Mouse (Mus musculus) cerebellum, adult 9-11 months (tissue): ENCODE measurements around the gene Dnal4.
A peak's percentile ranks its signal among the peaks of the same experiment; 100 is the strongest.

Experiments
- DNase-seq: peaks from one replicate; pipeline ENCODE4 v3.0.0; 2022

Gene Dnal4

DNA sequence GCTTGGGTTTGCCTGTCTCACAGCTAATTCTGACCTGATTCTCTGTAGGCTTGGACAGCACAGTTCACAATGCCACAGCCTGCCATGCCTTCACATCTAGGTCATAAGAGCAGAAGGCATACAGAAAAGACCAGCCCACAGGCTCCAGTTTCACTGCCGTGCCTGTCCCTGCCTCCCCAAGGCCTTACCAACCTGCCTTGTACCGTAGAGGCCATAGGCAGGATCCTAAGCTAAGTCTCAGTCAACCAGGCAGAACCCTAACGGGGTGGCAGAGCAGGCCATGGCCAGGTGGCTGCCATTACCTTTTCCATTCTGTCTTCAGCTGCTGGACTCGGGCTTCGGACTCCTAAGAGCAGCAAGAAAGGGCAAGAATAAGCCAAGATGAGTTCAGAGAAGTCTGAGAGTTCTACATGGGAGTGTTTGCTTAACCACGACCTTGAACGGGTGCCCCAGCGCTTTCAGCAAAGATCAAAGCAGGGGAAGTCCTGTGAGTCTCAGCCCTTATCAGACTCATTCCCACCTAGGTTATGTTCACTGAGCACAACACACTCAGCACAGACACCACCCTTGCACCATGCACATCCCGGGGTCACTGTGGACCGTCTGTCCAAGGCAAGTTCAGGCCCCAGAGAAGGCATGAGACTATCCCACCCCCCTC, 48.8 kb downstream of the Dnal4 start:
- no peak for DNase-seq

DNA sequence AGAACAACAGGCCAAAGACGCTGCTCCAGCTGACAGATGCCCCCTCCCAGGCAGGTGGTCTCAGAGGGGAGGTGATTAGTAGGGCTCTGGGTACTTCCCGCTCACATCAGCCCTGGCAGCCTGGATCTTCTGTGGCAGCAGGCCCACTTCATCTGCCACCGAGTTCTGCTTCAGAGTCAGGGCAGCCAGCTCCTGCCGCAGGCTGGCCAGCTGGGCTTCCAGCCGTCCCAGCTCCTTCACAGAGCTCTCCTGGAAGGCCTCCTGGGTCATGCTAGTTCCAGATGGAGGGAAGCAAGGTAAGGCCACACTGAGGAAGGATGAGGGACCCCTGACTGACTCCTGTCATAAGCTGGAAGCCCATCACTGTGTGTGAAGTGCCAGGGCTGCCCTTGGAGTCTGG, 49.3 kb downstream of the Dnal4 start:
- peak; percentile 61 for DNase-seq

DNA sequence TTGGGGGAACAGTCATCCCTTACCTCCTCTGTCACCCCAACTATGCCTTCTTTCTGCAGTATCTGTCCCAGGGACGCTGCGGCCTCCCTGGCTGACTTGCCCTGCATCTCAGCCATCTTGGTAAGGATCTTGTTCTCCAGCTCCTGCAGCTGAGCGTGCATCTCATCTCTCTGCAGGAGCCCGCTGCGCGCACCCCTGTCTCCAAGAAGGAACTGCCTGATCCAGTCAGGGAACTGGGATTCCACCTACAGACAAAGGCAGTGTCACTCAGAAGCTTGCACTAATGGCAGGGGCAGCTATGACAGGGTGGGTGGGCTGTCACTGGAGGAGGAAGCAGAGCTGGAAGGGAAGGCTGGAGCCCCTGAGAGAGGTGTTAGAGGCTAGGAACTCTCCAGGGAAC, 49.8 kb downstream of the Dnal4 start:
- no peak for DNase-seq

DNA sequence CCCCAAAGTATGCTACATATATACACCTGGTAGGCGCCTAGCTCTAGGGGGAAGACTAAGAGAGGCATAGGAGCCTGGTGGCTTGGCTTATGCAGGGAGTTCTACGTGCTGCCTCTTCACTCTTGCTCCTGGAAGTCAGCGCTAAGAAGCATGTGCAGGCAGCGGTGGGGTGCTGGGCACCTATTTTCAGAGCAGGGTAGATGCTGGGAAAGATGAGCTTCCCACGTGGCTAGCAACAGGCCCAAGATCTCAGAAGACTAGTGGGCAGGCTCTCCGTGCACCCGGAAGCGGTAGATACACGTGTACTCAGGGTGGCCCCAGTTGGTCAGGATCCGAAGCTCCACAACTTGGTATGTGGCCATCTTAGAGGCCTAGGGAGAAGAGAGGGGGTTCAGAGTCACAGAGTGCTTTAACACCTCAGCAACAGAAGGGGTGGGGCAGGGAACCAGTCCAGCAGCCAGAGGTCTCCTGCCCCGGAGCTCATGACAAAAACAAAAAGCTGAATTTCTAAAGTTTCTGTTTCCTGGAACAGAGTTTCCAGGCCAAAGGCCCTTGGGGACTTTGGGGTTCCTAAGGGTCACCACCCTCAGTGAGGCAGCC, 52.4 kb downstream of the Dnal4 start:
- DNase-seq = no peak

DNA sequence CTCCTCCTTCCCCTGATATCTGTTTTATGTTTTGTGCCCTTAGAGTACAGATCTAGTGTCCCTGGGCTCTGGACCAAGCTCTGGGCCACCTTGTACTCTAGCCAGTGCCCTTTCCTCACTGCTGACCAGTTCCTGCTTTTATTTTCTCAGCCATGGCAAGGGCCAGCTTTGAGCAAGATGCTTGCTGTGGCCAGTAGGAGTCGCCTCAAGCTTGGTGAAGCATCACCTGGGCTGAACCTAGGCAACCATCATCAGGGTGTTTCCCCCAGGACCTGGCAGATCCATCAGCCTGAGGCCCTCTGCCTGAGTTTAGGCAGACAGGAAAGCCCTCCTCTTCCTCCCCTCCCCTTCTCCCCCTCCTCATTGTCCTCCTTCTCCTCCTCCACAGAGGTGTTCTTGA, 54.2 kb downstream of the Dnal4 start:
- no peak for DNase-seq

DNA sequence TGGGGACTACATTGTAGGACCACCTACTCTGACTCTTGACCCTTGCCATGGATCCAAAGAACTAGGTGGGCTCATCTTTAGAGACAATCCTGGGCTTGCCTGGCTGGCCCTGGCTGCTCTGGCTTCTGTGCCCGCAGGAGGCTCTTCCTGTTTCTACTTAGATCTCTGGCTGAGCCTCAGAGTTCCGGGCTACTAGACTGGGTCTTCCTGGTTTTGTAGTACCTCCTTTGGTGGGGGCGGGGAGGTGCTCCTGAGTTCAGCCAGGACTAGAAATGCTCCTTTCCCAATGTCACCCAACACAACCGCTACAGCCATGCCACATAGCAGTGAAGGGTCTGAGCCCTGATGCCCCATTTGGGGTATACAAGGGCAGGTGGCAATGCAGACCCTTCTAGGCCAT, 56.9 kb downstream of the Dnal4 start:
- DNase-seq = no peak

DNA sequence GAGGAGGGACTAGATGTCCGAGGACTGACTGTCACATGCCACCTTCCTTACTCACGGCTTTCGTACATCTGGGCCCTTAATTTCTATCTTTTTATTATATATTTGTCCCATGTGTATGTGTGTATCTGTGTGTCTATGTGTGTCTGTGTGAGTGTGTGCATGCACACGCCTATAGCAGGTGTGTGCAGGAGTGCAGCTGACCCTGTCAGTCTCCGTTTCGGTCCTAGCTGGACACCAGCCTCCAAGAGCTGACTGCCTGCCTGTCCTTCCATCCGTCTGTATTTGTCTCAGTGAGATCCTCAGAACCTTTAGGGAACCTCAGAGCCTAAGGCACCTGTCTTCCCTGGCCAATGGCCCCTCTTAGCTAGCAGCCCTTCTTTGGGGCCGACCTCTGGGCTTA, 57.4 kb downstream of the Dnal4 start:
- no peak for DNase-seq

DNA sequence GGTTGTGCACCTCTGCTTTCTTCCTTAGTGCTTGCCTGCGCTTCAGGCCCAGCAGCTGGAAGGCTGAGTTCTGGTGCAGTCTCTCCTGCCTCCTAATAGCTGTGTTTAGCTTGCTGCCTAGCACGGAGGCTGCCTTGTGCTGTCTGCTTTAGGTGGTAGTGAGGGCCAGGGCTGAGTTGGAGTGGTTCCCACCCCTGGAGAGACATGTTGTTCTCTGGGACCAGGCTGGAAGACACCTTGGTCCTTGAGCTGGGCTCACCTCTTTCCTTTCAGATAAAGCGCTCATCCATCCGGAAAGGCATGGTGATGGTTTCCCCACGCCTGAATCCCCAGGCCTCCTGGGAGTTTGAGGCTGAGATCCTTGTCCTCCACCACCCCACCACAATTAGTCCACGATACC, 60.9 kb downstream of the Dnal4 start:
- peak; percentile 77 for DNase-seq

DNA sequence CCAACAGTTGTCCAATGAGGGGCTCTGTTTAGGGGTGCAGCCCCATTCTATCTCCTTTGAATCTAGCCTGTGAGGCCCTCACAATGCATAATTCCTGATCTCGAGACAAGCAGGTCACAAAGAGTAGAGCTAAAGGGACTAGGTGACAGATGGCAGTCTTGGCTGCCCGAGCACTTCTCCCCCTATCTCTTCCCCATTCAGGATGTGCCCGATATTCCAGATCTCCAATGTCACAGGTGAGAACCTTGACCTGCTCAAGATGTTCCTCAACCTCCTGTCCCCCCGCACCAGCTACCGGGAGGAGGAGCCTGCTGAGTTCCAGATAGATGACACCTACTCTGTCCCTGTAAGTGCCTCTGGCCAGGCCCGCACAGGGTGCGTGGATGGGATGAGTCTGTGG, 62.0 kb downstream of the Dnal4 start:
- peak; percentile 80 for DNase-seq
